Mouse (Mus musculus) ovary, postnatal 14 days (tissue): ENCODE measurements around the gene Tuft1.

ENCODE experiments used
- DNase-seq: peaks from one replicate; pipeline ENCODE4 v3.0.0; 2022; ENCODE audit warnings: low spot score

Tuft1 gene

GRCm38 (mm10) chr3:94591066-94591465 lies 67.6 kb downstream of the Tuft1 start:
- DNase-seq, result no peak

GRCm38 (mm10) chr3:94587962-94588361 lies 70.7 kb downstream of the Tuft1 start:
- DNase-seq, result no peak

- no peak for DNase-seq
Measured at GRCm38 (mm10) chr3:94582944-94583343, 75.7 kb downstream of the Tuft1 start.

GRCm38 (mm10) chr3:94582456-94582891 lies 76.2 kb downstream of the Tuft1 start, which contains the start of gene Snx27:
Gene Snx27, minus strand, starts transcription at chr3:94582716.
- DNase-seq, result peak; percentile 79

GRCm38 (mm10) chr3:94581793-94582455 lies 76.7 kb downstream of the Tuft1 start:
- no peak for DNase-seq

- DNase-seq, result no peak
Measured at GRCm38 (mm10) chr3:94581138-94581780, 77.4 kb downstream of the Tuft1 start.

GRCm38 (mm10) chr3:94574506-94574905 lies 84.2 kb downstream of the Tuft1 start:
- DNase-seq, result no peak

- no peak for DNase-seq
Measured at GRCm38 (mm10) chr3:94567242-94567641, 91.4 kb downstream of the Tuft1 start.

GRCm38 (mm10) chr3:94565557-94565956 lies 93.1 kb downstream of the Tuft1 start:
- no peak for DNase-seq

- no peak for DNase-seq
Measured at GRCm38 (mm10) chr3:94565127-94565526, 93.5 kb downstream of the Tuft1 start.

- no peak for DNase-seq
Measured at GRCm38 (mm10) chr3:94564356-94565010, 94.2 kb downstream of the Tuft1 start.

GRCm38 (mm10) chr3:94563163-94563562 lies 95.5 kb downstream of the Tuft1 start:
- DNase-seq, result no peak
